Mouse (Mus musculus) erythroblast, embryonic 14.5 days (primary cell): ENCODE measurements around the gene Erp29. TPM values are rescaled to one million over a fixed set of nuclear protein-coding genes. Genes with fewer than 3 reads are reported as not detected.

Experiments used
- H3K27me3 ChIP-seq: 2 replicates; pipeline ENCODE4 v1.6.1; 2012; ENCODE audit warnings: inconsistent platforms; ENCODE audit not compliant: control insufficient read depth
- H3K36me3 ChIP-seq: 2 replicates; pipeline ENCODE4 v1.6.1; 2012; ENCODE audit warnings: mild to moderate bottlenecking, inconsistent platforms; ENCODE audit not compliant: control insufficient read depth
- H3K4me1 ChIP-seq: 2 replicates; pipeline ENCODE4 v1.6.1; 2012; ENCODE audit warnings: inconsistent platforms; ENCODE audit not compliant: control insufficient read depth
- H3K4me3 ChIP-seq: replicated peaks from 2 replicates; pipeline ENCODE3; 2012; ENCODE audit warnings: moderate library complexity, mild to moderate bottlenecking, inconsistent platforms
- H3K9me3 ChIP-seq: 2 replicates; pipeline ENCODE4 v1.6.1; 2012; ENCODE audit warnings: low read length, inconsistent platforms, mixed read lengths; ENCODE audit not compliant: control insufficient read depth
- GATA1 ChIP-seq: IDR thresholded peaks from 2 replicates; pipeline ENCODE4 v1.6.1; 2012; ENCODE audit warnings: low read length, inconsistent platforms, mixed read lengths
- TAL1 ChIP-seq: IDR thresholded peaks from 3 replicates; pipeline ENCODE4 v1.6.1; 2012; ENCODE audit warnings: low read length, inconsistent platforms, mixed read lengths
- polyA plus RNA-seq: library from polyadenylated mRNA; stranded (reverse); fragments of >175 nt; gene quantifications from 2 replicates; pipeline ENCODE4 v1.2.3, GENCODE M21; 2012

The Erp29 gene
- polyA plus RNA-seq, 1 experiment, result 15.8 TPM

DNA sequence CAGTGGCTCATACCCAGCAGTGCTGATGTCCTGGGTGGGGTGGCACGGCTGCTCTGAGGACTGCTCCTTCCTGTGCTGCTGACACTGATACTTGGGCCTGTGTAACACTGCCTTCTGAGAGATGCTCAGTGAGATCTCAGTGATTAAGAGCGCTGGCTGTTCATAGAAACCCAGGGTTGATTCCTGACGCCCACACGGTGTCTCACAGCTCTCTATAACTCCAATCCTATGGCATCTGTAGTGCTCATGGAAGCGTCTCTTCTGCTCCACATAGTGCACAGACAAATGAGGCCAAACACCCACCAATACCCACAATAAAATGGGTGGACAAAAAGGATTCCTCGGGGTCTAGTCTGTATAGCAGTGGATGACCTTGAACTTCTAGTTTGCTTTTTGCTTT is 29.5 kb downstream of the Erp29 start:
- no peak for TF ChIP-seq GATA1
- TF ChIP-seq TAL1, result no peak

GRCm38 (mm10) chr5:121420721-121421120 is 31.6 kb downstream of the Erp29 start:
- TF ChIP-seq GATA1 (no peak), TAL1 (no peak)
- H3K4me1 ChIP-seq, result no peaks in the 10 kb centered on the region
- no peak overlapping the region for H3K4me3 ChIP-seq
- H3K27me3 ChIP-seq, result no peaks in the 10 kb centered on the region
- peaks cover 5% of the 10 kb centered on the region for H3K9me3 ChIP-seq
- peaks cover 95% of the 10 kb centered on the region for H3K36me3 ChIP-seq

More for the DNA sequence above, 29.5 kb downstream of the Erp29 start:
- Histone ChIP-seq H3K4me1 (no peaks in the 10 kb centered on the region), H3K36me3 (peaks cover 95% of the 10 kb centered on the region), H3K27me3 (no peaks in the 10 kb centered on the region), H3K4me3 (no peak overlapping the region), H3K9me3 (no peaks in the 10 kb centered on the region)

- TF ChIP-seq TAL1, result no peak
- no peak for TF ChIP-seq GATA1
Measured at GRCm38 (mm10) chr5:121410975-121411374, 41.3 kb downstream of the Erp29 start.

GRCm38 (mm10) chr5:121407856-121408255 is 44.5 kb downstream of the Erp29 start:
- Histone ChIP-seq H3K4me3 (no peak overlapping the region), H3K27me3 (no peaks in the 10 kb centered on the region), H3K9me3 (no peaks in the 10 kb centered on the region), H3K36me3 (peaks cover 90% of the 10 kb centered on the region), H3K4me1 (peaks cover 16% of the 10 kb centered on the region)
- TF ChIP-seq TAL1, result no peak
- no peak for TF ChIP-seq GATA1

More at GRCm38 (mm10) chr5:121410975-121411374, 41.3 kb downstream of the Erp29 start:
- peaks cover 90% of the 10 kb centered on the region for H3K36me3 ChIP-seq
- H3K4me3 ChIP-seq, result no peak overlapping the region
- H3K4me1 ChIP-seq, result peaks cover 2% of the 10 kb centered on the region; the same call in 1 of the 2 replicates
- no peaks in the 10 kb centered on the region for H3K27me3 ChIP-seq
- no peaks in the 10 kb centered on the region for H3K9me3 ChIP-seq

GRCm38 (mm10) chr5:121400849-121401248 is 51.5 kb downstream of the Erp29 start:
- no peaks in the 10 kb centered on the region for H3K9me3 ChIP-seq
- H3K4me1 ChIP-seq, result peaks cover 67% of the 10 kb centered on the region
- H3K4me3 ChIP-seq, result no peak overlapping the region
- no peak for TF ChIP-seq GATA1
- no peak for TF ChIP-seq TAL1
- H3K27me3 ChIP-seq, result no peaks in the 10 kb centered on the region
- H3K36me3 ChIP-seq, result peaks cover 53% of the 10 kb centered on the region

DNA sequence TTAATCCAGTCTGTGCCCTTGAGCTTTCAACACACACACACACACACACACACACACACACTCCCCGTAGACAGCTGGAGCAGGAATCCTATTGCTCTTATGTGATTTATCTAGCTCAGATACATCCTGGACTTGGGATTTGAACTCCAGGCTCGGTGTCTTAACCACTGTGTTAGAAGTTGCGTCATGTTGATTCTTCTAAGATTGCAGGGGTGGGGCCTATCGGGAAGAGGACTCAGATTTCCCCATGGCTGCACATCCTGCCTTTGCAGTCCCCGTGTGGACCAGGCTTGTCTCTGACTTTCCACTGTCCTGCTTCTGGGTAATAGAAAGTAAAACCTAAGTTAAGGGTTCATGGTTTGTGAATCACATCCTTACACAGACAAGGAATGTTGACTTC is 52.2 kb downstream of the Erp29 start:
- TF ChIP-seq GATA1 (no peak), TAL1 (no peak)
- no peaks in the 10 kb centered on the region for H3K9me3 ChIP-seq
- no peak overlapping the region for H3K4me3 ChIP-seq

GRCm38 (mm10) chr5:121399540-121399939 is 52.8 kb downstream of the Erp29 start:
- TF ChIP-seq TAL1 (no peak), GATA1 (no peak)
- Histone ChIP-seq H3K4me1 (peaks cover 67% of the 10 kb centered on the region), H3K4me3 (peak overlapping the region; percentile 84), H3K36me3 (peaks cover 41% of the 10 kb centered on the region), H3K27me3 (no peaks in the 10 kb centered on the region), H3K9me3 (no peaks in the 10 kb centered on the region)

More for the DNA sequence above, 52.2 kb downstream of the Erp29 start:
- peaks cover 67% of the 10 kb centered on the region for H3K4me1 ChIP-seq
- peaks cover 45% of the 10 kb centered on the region for H3K36me3 ChIP-seq
- no peaks in the 10 kb centered on the region for H3K27me3 ChIP-seq

GRCm38 (mm10) chr5:121398965-121399462 is 53.3 kb downstream of the Erp29 start:
- Histone ChIP-seq H3K4me3 (peak overlapping the region; percentile 84), H3K36me3 (peaks cover 39% of the 10 kb centered on the region), H3K9me3 (no peaks in the 10 kb centered on the region), H3K27me3 (no peaks in the 10 kb centered on the region), H3K4me1 (peaks cover 67% of the 10 kb centered on the region)
- no peak for TF ChIP-seq TAL1
- no peak for TF ChIP-seq GATA1

DNA sequence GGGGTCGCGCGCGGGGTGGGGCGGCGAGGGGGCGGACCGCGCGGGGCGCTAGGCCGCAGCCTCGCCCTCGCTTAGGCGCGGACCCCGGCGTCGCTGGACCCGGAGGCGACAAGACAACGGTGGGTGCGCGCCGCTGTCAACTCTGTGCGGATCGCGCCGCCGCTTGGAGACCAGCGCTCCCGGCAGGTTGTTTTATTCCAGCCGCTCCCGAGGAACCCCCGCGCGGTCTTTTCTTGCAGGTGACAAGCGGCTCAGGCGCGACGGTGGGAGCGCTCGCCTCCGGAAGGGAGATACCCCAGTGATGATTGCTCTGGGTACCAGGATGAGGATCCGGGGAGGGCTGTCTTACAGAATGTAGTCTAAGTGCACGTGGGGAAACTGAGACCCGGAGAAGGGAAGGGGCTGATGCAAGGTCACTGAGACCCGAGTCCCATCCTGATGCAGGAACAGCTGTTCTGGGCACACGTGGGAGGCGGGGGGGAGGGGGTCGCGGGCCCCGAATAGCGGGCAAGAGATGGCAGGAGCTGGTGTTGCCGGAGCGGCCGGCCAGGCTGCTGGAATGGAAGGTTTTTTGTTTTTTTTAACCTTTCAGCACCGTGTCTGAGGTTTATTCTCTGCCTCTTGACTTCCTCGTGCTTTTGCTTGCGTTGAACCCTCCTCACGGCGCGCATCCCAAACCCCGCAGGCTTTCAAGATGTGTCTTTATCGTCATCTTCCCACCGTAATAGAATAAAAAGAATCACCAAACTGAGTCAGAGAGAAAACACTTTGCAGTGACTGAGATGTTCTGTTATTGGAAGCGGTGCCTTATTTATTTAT is 54.0 kb downstream of the Erp29 start:
- TF ChIP-seq TAL1 (no peak), GATA1 (no peak)
- Histone ChIP-seq H3K4me3 (peak overlapping the region; percentile 84), H3K4me1 (peaks cover 62% of the 10 kb centered on the region), H3K9me3 (no peaks in the 10 kb centered on the region), H3K27me3 (no peaks in the 10 kb centered on the region), H3K36me3 (peaks cover 33% of the 10 kb centered on the region)
